Mouse (Mus musculus): ENCODE results near the gene Cntnap2. TPM values are rescaled to one million over a fixed set of nuclear protein-coding genes. Genes with fewer than 3 reads are reported as not detected.

Gene Cntnap2
- total and polyA plus RNA-seq, 3 experiments, result 0.02 TPM; not detected in 2

DNA sequence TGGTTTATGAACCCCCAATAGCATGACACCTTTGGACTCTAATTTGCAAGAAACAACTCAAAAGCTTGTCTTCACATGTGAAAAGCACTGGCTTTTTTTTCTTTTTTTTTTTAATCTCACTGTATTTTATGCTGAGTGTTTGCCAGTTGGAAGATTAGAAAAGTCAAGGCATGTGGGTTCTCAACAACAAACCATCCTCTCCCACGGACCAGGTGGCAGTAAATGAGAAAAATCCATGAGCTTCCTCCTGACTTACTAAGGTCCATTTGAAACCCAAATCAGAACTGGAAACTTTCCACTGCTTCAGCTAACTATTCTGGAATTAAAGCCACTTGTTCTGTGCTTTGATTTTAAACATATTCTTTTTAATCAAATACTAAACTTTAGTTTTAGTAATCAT lies 784.6 kb downstream of the Cntnap2 start:
- WGBS, result 60% methylated on average over 1 of the region's 1 CpGs
- Histone ChIP-seq H3K9ac (ENCODE audit: low read depth, low read length) (no peak overlapping the region), H3K27ac (no peak overlapping the region), H3K27me3 (ENCODE audit: control insufficient read depth, insufficient read depth, low read length) (no peaks in the 10 kb centered on the region), H3K4me3 (no peak overlapping the region), H3K4me1 (ENCODE audit: control insufficient read depth, insufficient read depth, low read length) (no peaks in the 10 kb centered on the region), H3K79me2 (replicated peaks; ENCODE audit: control insufficient read depth, insufficient read depth, low read length) (no peaks in the 10 kb centered on the region), H3K36me3 (ENCODE audit: control insufficient read depth, insufficient read depth, low read length) (no peaks in the 10 kb centered on the region)
- no peak for DNase-seq
- intact Hi-C loops (cut with DNase I), result no loop called here
- no peak for TF ChIP-seq EP300 (IDR thresholded peaks at IDR 0.05; ENCODE audit: insufficient read depth, low read depth, low read length)
- TF ChIP-seq CTCF (IDR thresholded peaks at IDR 0.05), result no peak
- no peak for TF ChIP-seq POLR2A (IDR thresholded peaks at IDR 0.05; ENCODE audit: insufficient read depth, low read depth, low read length)

DNA sequence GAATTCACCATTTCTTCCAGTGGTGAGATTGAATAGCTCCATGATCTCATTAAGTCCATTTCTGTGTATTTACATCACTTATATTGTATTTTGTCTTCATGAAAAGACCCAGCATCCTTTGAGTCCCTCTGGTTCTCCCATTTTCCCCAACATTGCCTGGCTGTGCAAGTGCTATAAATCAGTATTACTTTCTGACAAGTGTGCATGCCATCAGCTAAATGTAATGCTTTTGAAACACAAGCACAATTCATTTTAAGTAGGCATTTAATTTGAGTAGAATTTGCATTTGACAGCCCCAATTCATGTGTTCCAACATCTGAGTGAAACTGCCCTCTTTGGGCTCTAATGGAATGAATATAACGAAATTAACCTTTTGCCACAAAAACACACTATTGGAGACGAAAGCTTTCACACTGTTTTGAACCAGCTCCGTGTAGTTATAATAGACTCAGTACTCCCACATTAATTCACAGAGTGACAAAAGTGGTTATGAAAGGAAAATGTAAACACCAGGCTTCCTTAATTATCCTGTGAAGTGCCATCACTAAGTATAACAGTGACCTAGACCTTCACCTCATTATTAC lies 812.3 kb downstream of the Cntnap2 start:
- Histone ChIP-seq H3K27ac (no peak overlapping the region), H3K36me3 (ENCODE audit: control insufficient read depth, insufficient read depth, low read length) (no peaks in the 10 kb centered on the region), H3K79me2 (replicated peaks; ENCODE audit: control insufficient read depth, insufficient read depth, low read length) (no peaks in the 10 kb centered on the region), H3K9ac (ENCODE audit: low read depth, low read length) (no peak overlapping the region), H3K27me3 (ENCODE audit: control insufficient read depth, insufficient read depth, low read length) (no peaks in the 10 kb centered on the region), H3K4me1 (ENCODE audit: control insufficient read depth, insufficient read depth, low read length) (no peaks in the 10 kb centered on the region), H3K4me3 (no peak overlapping the region)
- intact Hi-C loops (cut with DNase I), result no loop called here
- TF ChIP-seq CTCF (IDR thresholded peaks at IDR 0.05), result no peak
- TF ChIP-seq EP300 (IDR thresholded peaks at IDR 0.05; ENCODE audit: insufficient read depth, low read depth, low read length), result no peak
- no peak for DNase-seq
- WGBS, result 70% methylated on average over 3 of the region's 3 CpGs

DNA sequence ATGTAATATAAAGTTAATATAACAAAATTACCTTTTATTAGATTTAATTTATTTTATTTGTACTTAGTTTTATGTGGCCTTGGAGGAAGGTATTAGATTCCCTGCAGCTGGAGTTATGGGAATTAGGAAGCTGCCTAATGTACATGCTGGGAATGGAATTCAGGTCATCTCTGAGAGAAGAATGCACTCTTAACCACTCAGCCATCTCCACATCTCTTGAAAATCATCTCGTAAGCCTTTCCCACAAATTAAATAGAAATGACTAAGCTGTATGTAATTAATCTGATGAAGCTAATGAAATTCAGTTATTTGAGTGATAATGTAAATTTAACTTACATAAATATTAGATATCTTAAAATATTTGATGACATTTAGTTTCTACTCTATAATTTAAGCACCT lies 826.3 kb downstream of the Cntnap2 start:
- no peaks in the 10 kb centered on the region for H3K36me3 ChIP-seq (ENCODE audit: control insufficient read depth, insufficient read depth, low read length)
- H3K9ac ChIP-seq (ENCODE audit: low read depth, low read length), result no peak overlapping the region
- no peak overlapping the region for H3K4me3 ChIP-seq
- H3K27ac ChIP-seq, result no peak overlapping the region
- H3K27me3 ChIP-seq (ENCODE audit: control insufficient read depth, insufficient read depth, low read length), result no peaks in the 10 kb centered on the region
- 79% methylated on average over 1 of the region's 1 CpGs for WGBS
- H3K79me2 ChIP-seq (replicated peaks; ENCODE audit: control insufficient read depth, insufficient read depth, low read length), result no peaks in the 10 kb centered on the region
- intact Hi-C loops (cut with DNase I), result no loop called here
- DNase-seq, result no peak
- no peak for TF ChIP-seq EP300 (IDR thresholded peaks at IDR 0.05; ENCODE audit: insufficient read depth, low read depth, low read length)
- no peaks in the 10 kb centered on the region for H3K4me1 ChIP-seq (ENCODE audit: control insufficient read depth, insufficient read depth, low read length)

DNA sequence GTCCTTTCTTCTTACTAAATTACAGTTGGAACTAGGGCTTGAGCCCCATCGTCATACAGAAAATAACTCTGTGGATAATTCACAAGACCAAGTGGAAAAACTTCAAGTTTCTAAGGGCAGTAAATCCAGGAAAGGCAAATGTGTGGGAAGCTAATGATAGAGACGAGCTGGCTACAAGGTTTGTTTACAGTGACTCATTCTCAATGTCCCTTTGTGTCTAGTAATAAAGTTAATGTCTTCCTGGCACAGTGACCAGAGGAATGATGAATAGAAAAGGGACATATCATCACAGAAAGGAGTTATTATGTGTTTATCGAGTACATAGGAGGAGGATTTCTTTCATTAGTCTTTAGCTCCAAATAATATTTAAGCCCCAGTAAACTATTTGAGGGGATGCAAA lies 828.7 kb downstream of the Cntnap2 start:
- Histone ChIP-seq H3K36me3 (ENCODE audit: control insufficient read depth, insufficient read depth, low read length) (no peaks in the 10 kb centered on the region), H3K9ac (ENCODE audit: low read depth, low read length) (no peak overlapping the region), H3K4me1 (ENCODE audit: control insufficient read depth, insufficient read depth, low read length) (no peaks in the 10 kb centered on the region), H3K79me2 (replicated peaks; ENCODE audit: control insufficient read depth, insufficient read depth, low read length) (no peaks in the 10 kb centered on the region), H3K27me3 (ENCODE audit: control insufficient read depth, insufficient read depth, low read length) (no peaks in the 10 kb centered on the region), H3K4me3 (no peak overlapping the region), H3K27ac (no peak overlapping the region)
- no peak for DNase-seq
- WGBS, result 54% methylated on average over 3 of the region's 3 CpGs
- intact Hi-C loops (cut with DNase I), result no loop called here
- TF ChIP-seq EP300 (IDR thresholded peaks at IDR 0.05; ENCODE audit: insufficient read depth, low read depth, low read length) (no peak), CTCF (IDR thresholded peaks at IDR 0.05) (no peak), POLR2A (IDR thresholded peaks at IDR 0.05; ENCODE audit: insufficient read depth, low read depth, low read length) (no peak)

DNA sequence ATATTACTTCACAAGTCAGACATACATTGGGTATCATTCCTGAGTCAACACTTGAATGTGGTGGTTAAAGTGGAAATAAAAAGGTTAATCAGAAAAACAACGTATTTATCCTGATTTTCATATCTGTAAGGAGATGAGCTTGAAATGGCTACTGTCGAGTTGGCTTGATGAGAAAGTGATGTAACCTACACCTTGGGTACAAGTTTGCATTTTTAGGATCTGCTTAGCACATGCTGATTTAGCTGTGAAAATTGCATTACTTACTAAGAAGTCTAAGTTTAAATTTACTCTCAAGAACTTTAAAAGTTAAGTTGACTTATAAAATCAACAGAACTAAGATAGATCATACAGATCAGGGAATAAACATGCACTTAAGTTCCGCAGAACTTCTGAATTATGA lies 879.1 kb downstream of the Cntnap2 start:
- intact Hi-C loops (cut with DNase I), result no loop called here
- H3K9ac ChIP-seq (ENCODE audit: low read depth, low read length), result no peak overlapping the region
- WGBS, result 66% methylated on average over 3 of the region's 3 CpGs

DNA sequence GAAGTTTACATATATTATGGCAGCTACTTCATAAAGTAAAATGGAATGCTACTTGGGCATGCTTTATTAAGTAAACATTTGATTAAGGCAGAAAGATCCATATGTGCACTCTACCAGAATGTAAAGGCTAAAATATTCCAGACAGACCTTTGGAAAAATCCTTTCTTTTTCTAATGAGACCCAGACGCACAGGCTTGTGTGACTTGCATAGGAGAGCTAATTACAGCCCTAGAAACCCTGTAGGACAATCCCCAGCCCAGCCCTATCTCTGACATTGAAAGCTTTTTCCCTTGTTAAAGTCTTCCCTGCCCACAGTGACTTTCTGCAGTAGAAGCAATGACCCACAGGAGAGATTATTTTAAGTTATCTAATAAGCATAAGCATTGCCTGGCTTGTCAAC lies 879.6 kb downstream of the Cntnap2 start:
- H3K36me3 ChIP-seq (ENCODE audit: control insufficient read depth, insufficient read depth, low read length), result no peaks in the 10 kb centered on the region
- no peak for TF ChIP-seq POLR2A (IDR thresholded peaks at IDR 0.05; ENCODE audit: insufficient read depth, low read depth, low read length)
- TF ChIP-seq CTCF (IDR thresholded peaks at IDR 0.05), result no peak
- TF ChIP-seq EP300 (IDR thresholded peaks at IDR 0.05; ENCODE audit: insufficient read depth, low read depth, low read length), result no peak
- intact Hi-C loops (cut with DNase I), result no loop called here
- H3K27me3 ChIP-seq (ENCODE audit: control insufficient read depth, insufficient read depth, low read length), result no peaks in the 10 kb centered on the region
- no peak overlapping the region for H3K9ac ChIP-seq (ENCODE audit: low read depth, low read length)
- H3K4me1 ChIP-seq (ENCODE audit: control insufficient read depth, insufficient read depth, low read length), result no peaks in the 10 kb centered on the region
- no peak overlapping the region for H3K27ac ChIP-seq
- no peak overlapping the region for H3K4me3 ChIP-seq
- 58% methylated on average over 1 of the region's 1 CpGs for WGBS
- DNase-seq, result no peak
- H3K79me2 ChIP-seq (replicated peaks; ENCODE audit: control insufficient read depth, insufficient read depth, low read length), result no peaks in the 10 kb centered on the region

More for the DNA sequence above, 879.1 kb downstream of the Cntnap2 start:
- Histone ChIP-seq H3K79me2 (replicated peaks; ENCODE audit: control insufficient read depth, insufficient read depth, low read length) (no peaks in the 10 kb centered on the region), H3K4me3 (no peak overlapping the region), H3K4me1 (ENCODE audit: control insufficient read depth, insufficient read depth, low read length) (no peaks in the 10 kb centered on the region), H3K36me3 (ENCODE audit: control insufficient read depth, insufficient read depth, low read length) (no peaks in the 10 kb centered on the region), H3K27me3 (ENCODE audit: control insufficient read depth, insufficient read depth, low read length) (no peaks in the 10 kb centered on the region), H3K27ac (no peak overlapping the region)
- TF ChIP-seq EP300 (IDR thresholded peaks at IDR 0.05; ENCODE audit: insufficient read depth, low read depth, low read length) (no peak), CTCF (IDR thresholded peaks at IDR 0.05) (no peak), POLR2A (IDR thresholded peaks at IDR 0.05; ENCODE audit: insufficient read depth, low read depth, low read length) (no peak)
- no peak for DNase-seq

Data from heart, adult 2 months (tissue).